22 mouse cellular contexts compared by ENCODE assay signal in genomic region chr5:22024108-22024507, GRCm38 (mm10).
DNase-seq lines count a peak whose midpoint lies in the region; ATAC-seq and TF ChIP-seq lines count a peak whose summit lies in the region.
"Had no signal": no experiment of that assay in that cellular context is flagged by ENCODE, and none has a peak within 500 bp of the region (broad histone marks: within the 10 kb centered on the region; RNA-seq: fewer than 3 reads in every experiment).

No protein-coding gene starts in this region.

- no peak for TF ChIP-seq POLR2A in small intestine, adult 2 months (IDR thresholded peaks at IDR 0.05; ENCODE audit: low read depth, low read length)

- DNase-seq in heart, adult 11 months, result peak; percentile 17
- DNase-seq in heart, postnatal 4 days, result no peak
- DNase-seq in liver, postnatal 0 days, result no peak
- no peak for DNase-seq in liver
- DNase-seq in kidney, postnatal 25 days, result no peak
- DNase-seq: adrenal gland, adult 8-10 months; adrenal gland, postnatal 14 days; adrenal gland, postnatal 36 days; cerebellum, adult 11-12 months; cerebellum, adult 2 months; cerebellum, adult 9-10 months; cerebellum, postnatal 10 days; cerebellum, postnatal 25 days; forebrain, postnatal 0 days had no signal

- no peak for ATAC-seq in liver, postnatal 0 days
- ATAC-seq: activated CD4-positive, CD25-positive, alpha-beta regulatory T cell, adult 4 months; forebrain, embryonic 13.5 days; forebrain, embryonic 15.5 days; forebrain, postnatal 0 days; Patski had no signal

- no peaks in the 10 kb centered on the region for H3K27me3 ChIP-seq in liver, postnatal 0 days (ENCODE audit: insufficient read depth, low read length)
- H3K27me3 ChIP-seq in small intestine, adult 2 months (ENCODE audit: control insufficient read depth, insufficient read depth, low read length), result no peaks in the 10 kb centered on the region
- H3K27me3 ChIP-seq: embryonic facial prominence, embryonic 12.5 days; forebrain, embryonic 13.5 days; forebrain, embryonic 15.5 days had no signal

- WGBS in liver, postnatal 0 days (ENCODE audit: insufficient replicate concordance), result 40% methylated on average over 3 of the region's 3 CpGs
- WGBS in small intestine, adult 2 months, result 24% methylated on average over 3 of the region's 3 CpGs

- no peak for TF ChIP-seq CTCF in liver, postnatal 0 days (IDR thresholded peaks at IDR 0.05; ENCODE audit: low read depth)
- no peak for TF ChIP-seq CTCF in small intestine, adult 2 months (IDR thresholded peaks at IDR 0.05; ENCODE audit: extremely low read depth, insufficient read length, insufficient replicate concordance, low read depth, low read length)

- H3K4me1 ChIP-seq in liver, postnatal 0 days (ENCODE audit: insufficient read depth), result no peaks in the 10 kb centered on the region
- H3K4me1 ChIP-seq in small intestine, adult 2 months (ENCODE audit: control insufficient read depth, insufficient read depth, insufficient read length, low read length), result no peaks in the 10 kb centered on the region
- H3K4me1 ChIP-seq: embryonic facial prominence, embryonic 12.5 days; forebrain, embryonic 13.5 days; forebrain, embryonic 15.5 days had no signal

- peak overlapping the region; percentile 55 for H3K27ac ChIP-seq in liver, postnatal 0 days (ENCODE audit: low read depth)
- peak overlapping the region; percentile 73; the same call in 1 of the 2 replicates for H3K27ac ChIP-seq in small intestine, adult 2 months (ENCODE audit: insufficient read depth, low read depth, low read length)
- H3K27ac ChIP-seq: embryonic facial prominence, embryonic 10.5 days; embryonic facial prominence, embryonic 12.5 days; forebrain, embryonic 13.5 days; forebrain, embryonic 15.5 days had no signal

- H3K9ac ChIP-seq in liver, postnatal 0 days (replicated peaks), result no peak overlapping the region
- H3K9ac ChIP-seq: embryonic facial prominence, embryonic 12.5 days; forebrain, embryonic 13.5 days; forebrain, embryonic 15.5 days; forebrain, postnatal 0 days had no signal

- H3K9me3 ChIP-seq in liver, postnatal 0 days (ENCODE audit: low read length), result no peaks in the 10 kb centered on the region
- H3K9me3 ChIP-seq: embryonic facial prominence, embryonic 10.5 days; embryonic facial prominence, embryonic 12.5 days; forebrain, embryonic 13.5 days; forebrain, embryonic 15.5 days; G1E had no signal

- H3K36me3 ChIP-seq in liver, postnatal 0 days (replicated peaks; ENCODE audit: insufficient read depth, low read length), result no peaks in the 10 kb centered on the region
- H3K36me3 ChIP-seq in small intestine, adult 2 months (ENCODE audit: control insufficient read depth, insufficient read depth, low read length), result no peaks in the 10 kb centered on the region
- H3K36me3 ChIP-seq: embryonic facial prominence, embryonic 10.5 days; embryonic facial prominence, embryonic 12.5 days; forebrain, embryonic 15.5 days; G1E had no signal

- TF ChIP-seq EP300 in liver, postnatal 0 days (IDR thresholded peaks at IDR 0.05; ENCODE audit: low read depth), result peak; percentile 23; the same call in 1 of the 2 replicates

- no peak overlapping the region for H3K4me2 ChIP-seq in liver, postnatal 0 days (ENCODE audit: low read depth, low read length)
- H3K4me2 ChIP-seq: embryonic facial prominence, embryonic 12.5 days; forebrain, embryonic 13.5 days; forebrain, embryonic 15.5 days had no signal

- no peak overlapping the region for H3K4me3 ChIP-seq in liver, postnatal 0 days (ENCODE audit: low read depth, low read length)
- no peak overlapping the region for H3K4me3 ChIP-seq in small intestine, adult 2 months (ENCODE audit: low read depth, low read length)
- H3K4me3 ChIP-seq: embryonic facial prominence, embryonic 10.5 days; embryonic facial prominence, embryonic 12.5 days; forebrain, embryonic 13.5 days; forebrain, embryonic 15.5 days had no signal
